Mouse (Mus musculus): ENCODE measurements around the gene Tdp2.

DNA sequence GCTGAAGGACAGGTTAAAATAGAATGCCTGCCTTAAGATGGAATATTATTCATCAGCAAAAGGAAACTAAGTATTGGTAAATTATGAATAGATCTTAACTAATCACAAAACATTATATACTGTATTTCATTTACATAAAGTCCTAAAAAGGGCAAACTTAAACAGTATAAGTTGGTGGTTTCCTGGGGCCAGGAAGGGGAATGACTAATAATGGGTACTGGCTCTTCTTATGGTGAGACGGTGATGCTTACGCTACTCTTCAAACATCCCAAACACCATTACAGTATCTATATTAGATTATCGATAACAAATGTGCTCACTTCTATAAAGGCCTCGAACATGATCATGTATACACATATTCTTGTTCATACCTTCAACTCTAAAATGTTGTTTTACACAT lies 32.8 kb upstream of the Tdp2 start:
- TF ChIP-seq CTCF (IDR thresholded peaks at IDR 0.05; ENCODE audit: insufficient read depth, low read depth, low read length) (no peak), POLR2A (IDR thresholded peaks at IDR 0.05; ENCODE audit: insufficient read depth, low read depth, low read length) (no peak)
